Mouse (Mus musculus): ENCODE data around the gene Rpp21. TPM values are rescaled to one million over a fixed set of nuclear protein-coding genes. Genes with fewer than 3 reads are reported as not detected.

Rpp21 gene
- polyA plus RNA-seq (2014; fragmentation: Illumina TruSeq; extraction: RNeasy Lipid Tissue Mini Kit (QIAGEN cat#74804); ENCODE audit: low replicate concordance), result 7.6 TPM

GRCm38 (mm10) chr17:36257969-36258368, at the start of gene Rpp21:
TSS of gene Rpp21 (minus strand) at chr17:36258069.

GRCm38 (mm10) chr17:36286390-36286789, 28.5 kb upstream of the Rpp21 start, which contains the start of gene H2-M10.2:
TSS of gene H2-M10.2 (minus strand) at chr17:36286490.

GRCm38 (mm10) chr17:36271586-36272256, 13.9 kb upstream of the Rpp21 start, which contains the start of gene Trim39:
TSS of gene Trim39 (minus strand) at chr17:36272247.

Other genes starting within 250 kb of the Rpp21 start
- 5.7 TPM for gene H2-T24, start 237.5 kb downstream of the Rpp21 start, polyA plus RNA-seq (2014; fragmentation: Illumina TruSeq; extraction: RNeasy Lipid Tissue Mini Kit (QIAGEN cat#74804); ENCODE audit: low replicate concordance)
- 8.8 TPM for gene H2-T23, start 225.2 kb downstream of the Rpp21 start, polyA plus RNA-seq (2014; fragmentation: Illumina TruSeq; extraction: RNeasy Lipid Tissue Mini Kit (QIAGEN cat#74804); ENCODE audit: low replicate concordance)
- gene H2-T22, start 215.3 kb downstream of the Rpp21 start, polyA plus RNA-seq (2014; fragmentation: Illumina TruSeq; extraction: RNeasy Lipid Tissue Mini Kit (QIAGEN cat#74804); ENCODE audit: low replicate concordance), result 8.7 TPM
- not detected for gene Gm6034, start 215.1 kb downstream of the Rpp21 start, polyA plus RNA-seq (2014; fragmentation: Illumina TruSeq; extraction: RNeasy Lipid Tissue Mini Kit (QIAGEN cat#74804); ENCODE audit: low replicate concordance)
- 6.5 TPM for gene Gm11127, start 199.7 kb downstream of the Rpp21 start, polyA plus RNA-seq (2014; fragmentation: Illumina TruSeq; extraction: RNeasy Lipid Tissue Mini Kit (QIAGEN cat#74804); ENCODE audit: low replicate concordance)
- not detected for gene Gm19684, start 136.4 kb downstream of the Rpp21 start, polyA plus RNA-seq (2014; fragmentation: Illumina TruSeq; extraction: RNeasy Lipid Tissue Mini Kit (QIAGEN cat#74804); ENCODE audit: low replicate concordance)
- not detected for gene Gm7030, start 128.6 kb downstream of the Rpp21 start, polyA plus RNA-seq (2014; fragmentation: Illumina TruSeq; extraction: RNeasy Lipid Tissue Mini Kit (QIAGEN cat#74804); ENCODE audit: low replicate concordance)
- 18.8 TPM for gene Gm8909, start 89.5 kb downstream of the Rpp21 start, polyA plus RNA-seq (2014; fragmentation: Illumina TruSeq; extraction: RNeasy Lipid Tissue Mini Kit (QIAGEN cat#74804); ENCODE audit: low replicate concordance)
- 85.1 TPM for gene H2-T3, start 67.8 kb downstream of the Rpp21 start, polyA plus RNA-seq (2014; fragmentation: Illumina TruSeq; extraction: RNeasy Lipid Tissue Mini Kit (QIAGEN cat#74804); ENCODE audit: low replicate concordance)
- gene Trim39, start 14.2 kb upstream of the Rpp21 start, polyA plus RNA-seq (2014; fragmentation: Illumina TruSeq; extraction: RNeasy Lipid Tissue Mini Kit (QIAGEN cat#74804); ENCODE audit: low replicate concordance), result 18.1 TPM
- not detected for gene H2-M10.2, start 28.4 kb upstream of the Rpp21 start, polyA plus RNA-seq (2014; fragmentation: Illumina TruSeq; extraction: RNeasy Lipid Tissue Mini Kit (QIAGEN cat#74804); ENCODE audit: low replicate concordance)
- not detected for gene H2-M10.1, start 68.1 kb upstream of the Rpp21 start, polyA plus RNA-seq (2014; fragmentation: Illumina TruSeq; extraction: RNeasy Lipid Tissue Mini Kit (QIAGEN cat#74804); ENCODE audit: low replicate concordance)
- not detected for gene H2-M10.3, start 110.3 kb upstream of the Rpp21 start, polyA plus RNA-seq (2014; fragmentation: Illumina TruSeq; extraction: RNeasy Lipid Tissue Mini Kit (QIAGEN cat#74804); ENCODE audit: low replicate concordance)
- not detected for gene H2-M10.4, start 204.3 kb upstream of the Rpp21 start, polyA plus RNA-seq (2014; fragmentation: Illumina TruSeq; extraction: RNeasy Lipid Tissue Mini Kit (QIAGEN cat#74804); ENCODE audit: low replicate concordance)

Data from small intestine, adult 10 weeks (tissue).